Mouse (Mus musculus) left cerebral cortex, postnatal 36 days (tissue): ENCODE measurements around the gene Mier2. TPM values are rescaled to one million over a fixed set of nuclear protein-coding genes. Genes with fewer than 3 reads are reported as not detected.

Experiments
- DNase-seq, 2 experiments: peaks; one replicate each; pipeline ENCODE4 v3.0.0; 2021 to 2022; ENCODE audit warnings: low spot score in 2 of 2, mixed read lengths in 1 of 2
- intact Hi-C: fragments of 180-260 bp; cut with DNase I; formaldehyde crosslinking; loops from one replicate; pipeline ENCODE4 v1.15.1; 2025
- microRNA-seq: library from miRNA; unstranded; fragments of <30 nt; microRNA quantifications from one replicate; pipeline ENCODE4 v1.2.0, GENCODE M21; 2022
- total RNA-seq, 2 experiments: library from RNA; stranded (reverse); gene quantifications; 2 replicates each; pipeline ENCODE4 v1.2.3; 2021

Mier2 gene
- total RNA-seq, 2 experiments from 2014 or later = 41.9 to 55.9 TPM

DNA sequence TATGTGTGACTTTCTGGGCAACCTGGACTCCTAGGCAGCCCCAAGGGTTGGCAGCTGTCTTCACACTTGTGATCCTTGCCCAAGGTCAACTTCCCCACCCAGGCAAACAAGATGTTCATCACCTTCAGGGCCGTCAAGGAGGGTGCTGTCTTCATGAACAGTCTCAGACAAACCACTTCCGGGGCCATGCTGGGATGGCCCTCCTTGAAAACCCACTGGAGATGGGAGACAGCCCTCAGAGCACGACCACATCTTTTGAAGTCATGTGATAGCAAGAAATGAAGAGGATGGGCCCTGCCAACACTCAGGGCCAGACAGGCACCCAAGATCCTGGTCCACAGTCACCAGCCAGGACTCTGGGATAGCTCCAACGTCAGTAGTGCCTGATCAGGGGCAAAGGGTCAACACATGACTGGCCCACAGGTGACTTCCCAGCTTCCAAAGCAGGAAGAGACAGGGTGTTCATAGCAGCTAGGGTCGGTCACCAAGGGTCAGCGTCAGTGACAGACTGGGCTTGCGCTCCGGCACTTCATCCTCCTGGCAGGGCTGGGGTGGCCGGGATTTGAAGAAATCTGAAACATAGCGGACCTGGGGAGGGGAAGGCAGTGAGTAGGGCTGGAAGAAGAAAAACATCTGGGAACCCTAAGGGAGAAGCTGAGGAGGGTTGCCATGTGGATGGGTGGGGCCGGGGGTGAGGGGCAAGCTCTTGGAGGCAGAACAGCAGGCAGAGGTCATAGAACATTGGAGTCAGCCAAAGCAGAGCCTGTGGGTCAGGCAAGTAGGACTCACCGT lies 28.1 kb downstream of the Mier2 start:
- intact Hi-C loops = no loop called here
- no peak for DNase-seq

GRCm38 (mm10) chr10:79525456-79526325 lies 29.3 kb downstream of the Mier2 start:
- intact Hi-C loops = no loop called here

GRCm38 (mm10) chr10:79524433-79524832 lies 30.6 kb downstream of the Mier2 start:
- intact Hi-C loops = no loop called here
- DNase-seq = no peak

More at GRCm38 (mm10) chr10:79525456-79526325, 29.3 kb downstream of the Mier2 start:
- no peak for DNase-seq

DNA sequence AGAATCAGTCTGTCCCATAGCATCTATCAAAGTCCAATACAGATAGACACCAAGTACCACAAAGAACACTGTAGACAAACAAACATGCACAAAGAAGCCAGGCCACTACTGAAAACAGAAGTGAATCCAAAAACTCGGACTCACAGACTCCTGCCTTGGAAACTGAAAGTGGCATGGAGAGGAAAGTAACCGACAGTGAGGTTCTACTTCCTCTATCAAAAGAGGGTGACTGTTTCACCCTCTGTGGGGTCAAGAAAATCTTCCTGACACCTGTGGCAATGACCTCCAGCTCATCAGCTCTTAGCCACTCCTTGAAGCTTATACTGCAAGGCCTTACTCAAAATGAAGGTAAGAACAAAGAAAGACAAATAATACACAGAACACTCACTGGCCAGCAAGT lies 48.3 kb downstream of the Mier2 start:
- intact Hi-C loops = no loop called here
- DNase-seq = no peak

- no peak for DNase-seq
- intact Hi-C loops = no loop called here
These were observed 52.0 kb downstream of the Mier2 start for GRCm38 (mm10) chr10:79502830-79503644.

DNA sequence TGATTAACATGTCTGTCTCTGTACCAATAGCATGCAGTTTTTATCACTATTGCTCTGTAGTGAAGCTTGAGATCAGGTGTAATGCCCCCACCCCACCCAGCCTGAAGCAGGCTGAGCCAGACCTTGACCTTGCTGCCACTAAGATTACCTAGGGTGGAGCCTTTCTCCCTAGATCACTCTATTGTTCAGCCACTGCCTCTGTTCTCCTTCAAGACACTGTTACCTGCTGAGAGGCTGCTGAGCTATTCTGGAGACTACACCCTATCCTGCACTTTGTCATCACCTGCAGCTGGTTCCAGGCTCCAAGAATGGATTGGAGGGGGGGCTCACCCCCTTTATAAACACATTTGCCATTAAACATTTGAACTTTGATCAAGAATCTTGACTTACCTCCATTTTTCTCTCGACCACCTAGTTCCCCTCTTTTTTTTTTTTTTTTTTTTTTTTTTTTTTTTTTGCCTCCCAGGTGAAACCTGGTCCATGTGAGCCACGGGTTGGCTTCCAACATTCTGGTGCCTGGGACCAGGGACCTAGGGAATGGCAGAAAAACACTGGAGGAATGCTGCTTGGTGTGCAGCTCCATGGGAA lies 58.2 kb downstream of the Mier2 start:
- intact Hi-C loops = no loop called here
- no peak for DNase-seq

DNA sequence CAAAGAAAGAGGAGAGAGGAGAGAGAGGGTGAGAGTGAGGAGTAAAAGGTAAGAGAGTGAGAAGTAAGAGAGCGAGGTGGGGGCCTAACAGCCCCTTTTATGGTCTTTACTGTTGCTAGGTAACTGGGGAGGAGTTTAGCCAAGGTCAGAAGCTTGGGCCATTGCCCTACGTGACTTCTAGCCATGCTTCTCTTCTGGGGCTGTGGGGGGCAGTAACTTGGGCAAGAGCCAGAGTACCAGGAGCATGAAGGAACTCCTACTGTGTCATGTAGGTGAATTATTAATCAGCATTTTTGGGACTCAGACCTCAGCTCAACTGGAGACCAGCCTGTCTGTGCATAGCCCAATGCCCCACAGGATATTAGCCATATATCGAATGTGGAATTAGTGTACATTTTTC lies 59.1 kb downstream of the Mier2 start:
- intact Hi-C loops = no loop called here
- no peak for DNase-seq

Small RNA genes within 50 kb of the gene (microRNA-seq; reads per million reads assigned to microRNA genes)
- gene Mir6909 = not detected

Other genes with a start within 250 kb of the Mier2 start
- not detected for gene Vmn2r82, start 198.7 kb downstream of the Mier2 start, total RNA-seq
- not detected for gene Vmn2r83, start 86.5 kb downstream of the Mier2 start, total RNA-seq
- gene Plpp2, start 21.4 kb downstream of the Mier2 start, total RNA-seq = 1 to 10 TPM; 3.1 to 3.7 TPM
- gene Theg, start 32.1 kb upstream of the Mier2 start, total RNA-seq = 1 to 10 TPM; 1.1 to 1.3 TPM
- gene C2cd4c, start 58.8 kb upstream of the Mier2 start, total RNA-seq = 10 to 100 TPM; 15.7 to 16.3 TPM
- 10 to 100 TPM; 43.7 to 52.3 TPM for gene Shc2, start 82.7 kb upstream of the Mier2 start, total RNA-seq
- gene Odf3l2, start 90.5 kb upstream of the Mier2 start, total RNA-seq = under 1 TPM; 0.25 to 0.63 TPM
- gene Madcam1, start 109.4 kb upstream of the Mier2 start, total RNA-seq = not detected
- gene Tpgs1, start 114.2 kb upstream of the Mier2 start, total RNA-seq = 10 to 100 TPM; 71.4 to 91.6 TPM
- gene Cdc34, start 127.0 kb upstream of the Mier2 start, total RNA-seq = 10 to 100 TPM; 76.2 to 90.0 TPM
- gene Gzmm, start 133.8 kb upstream of the Mier2 start, total RNA-seq = 1 to 10 TPM; 1.8 to 2.0 TPM
- gene Bsg, start 149.3 kb upstream of the Mier2 start, total RNA-seq = 100 to 1,000 TPM; 593 to 646 TPM
- 100 to 1,000 TPM; 128 to 152 TPM for gene Hcn2, start 161.4 kb upstream of the Mier2 start, total RNA-seq
- gene Polrmt, start 191.4 kb upstream of the Mier2 start, total RNA-seq = 10 to 100 TPM; 44.9 to 49.7 TPM
- 1 to 10 TPM; 4.0 to 4.7 TPM for gene Fgf22, start 199.9 kb upstream of the Mier2 start, total RNA-seq
- gene Rnf126, start 211.8 kb upstream of the Mier2 start, total RNA-seq = 100 to 1,000 TPM in 1 of 2 experiments, 10 to 100 TPM in 1; 92.7 to 104 TPM
- 1 to 10 TPM; 2.8 to 3.6 TPM for gene Fstl3, start 222.1 kb upstream of the Mier2 start, total RNA-seq
- under 1 TPM; 0.74 to 0.79 TPM for gene Prss57, start 235.8 kb upstream of the Mier2 start, total RNA-seq
- 100 to 1,000 TPM; 321 to 357 TPM for gene Palm, start 238.4 kb upstream of the Mier2 start, total RNA-seq